Mouse (Mus musculus) brain, adult 2 months (tissue): ENCODE measurements around the gene Psmd10.
A peak's percentile ranks its signal among the peaks of the same experiment; 100 is the strongest.

Experiments
- DNase-seq: peaks from one replicate; pipeline ENCODE4 v3.0.0; 2011; ENCODE audit warnings: low read depth, low spot score

Psmd10 gene

GRCm38 (mm10) chrX:140956272-140956940 is at the start of gene Psmd10, which contains the start of gene Atg4a:
Psmd10 (minus strand) TSS chrX:140956728.
Atg4a (plus strand) TSS chrX:140956907.
- peak; percentile 98 for DNase-seq

- no peak for DNase-seq
Measured at GRCm38 (mm10) chrX:140998885-140999284, 42.4 kb upstream of the Psmd10 start.

DNA sequence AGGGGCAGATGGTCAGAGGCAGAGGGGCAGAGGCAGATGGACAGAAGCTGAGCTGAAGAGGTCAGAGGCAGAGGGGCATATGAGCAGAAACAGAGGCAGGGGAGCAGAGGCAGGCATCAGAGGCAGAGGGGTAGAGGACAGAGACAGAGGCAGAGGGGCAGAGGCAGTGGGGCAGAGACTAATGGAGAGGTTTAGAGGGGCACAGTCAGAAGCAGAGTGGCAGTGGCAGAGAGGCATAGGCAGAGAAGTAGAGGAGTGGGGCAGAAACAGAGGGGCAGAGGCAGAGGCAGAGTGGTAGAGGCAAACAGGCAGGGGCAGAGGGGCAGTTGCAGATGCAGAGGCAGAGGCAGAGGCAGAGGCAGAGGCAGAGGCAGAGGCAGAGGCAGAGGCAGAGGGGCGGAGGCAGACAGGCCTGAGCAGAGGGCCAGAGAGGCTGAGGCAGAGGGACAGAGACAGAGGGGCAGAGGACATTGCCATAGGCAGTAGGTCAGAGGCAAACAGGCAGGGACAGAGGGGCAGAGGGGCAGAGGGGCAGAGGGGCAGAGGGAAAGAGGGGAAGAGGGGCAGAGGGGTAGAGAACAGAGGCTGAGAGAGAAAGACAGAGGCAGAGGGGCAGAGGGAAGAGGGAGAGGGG is 41.5 kb upstream of the Psmd10 start:
- no peak for DNase-seq

- no peak for DNase-seq
Measured at GRCm38 (mm10) chrX:140996909-140997516, 40.5 kb upstream of the Psmd10 start.

DNA sequence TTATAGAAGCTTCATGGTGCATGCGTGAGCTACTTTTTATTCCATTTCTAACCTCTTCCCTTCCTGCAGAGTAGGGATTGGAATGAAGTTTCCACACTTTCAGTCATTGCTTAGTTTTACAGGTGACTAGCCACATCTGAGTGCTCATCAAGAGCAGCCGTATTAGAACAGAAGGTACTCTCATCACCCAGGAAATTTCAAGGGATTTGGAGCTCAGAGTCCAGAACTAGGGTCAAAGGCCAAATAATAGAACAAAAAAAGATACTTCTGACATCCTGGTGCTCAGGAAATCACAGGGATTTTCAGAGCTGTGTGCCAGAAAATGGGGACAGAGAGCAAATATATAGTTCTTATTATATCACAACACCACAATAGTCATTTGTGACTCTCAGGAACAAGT is 28.7 kb upstream of the Psmd10 start:
- peak; percentile 9 for DNase-seq

DNA sequence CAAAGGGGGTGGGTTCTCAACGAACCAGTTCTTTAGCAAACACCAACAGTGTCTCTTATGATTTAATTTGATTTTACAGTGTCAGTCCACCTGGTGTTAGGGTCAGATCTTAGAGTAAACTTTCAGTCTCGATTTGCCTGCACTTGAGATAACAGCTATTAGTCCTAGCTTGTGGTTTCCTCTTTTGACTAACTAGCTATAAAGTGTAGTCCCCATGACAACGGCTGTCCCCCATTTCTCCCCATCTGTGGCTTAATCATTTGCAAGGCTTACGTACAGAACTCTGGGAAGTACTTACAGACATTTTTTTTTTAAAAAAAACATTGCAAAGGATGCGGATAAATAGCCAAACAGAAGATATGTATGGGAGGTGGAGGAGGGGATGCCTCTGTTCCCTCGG is 28.3 kb upstream of the Psmd10 start:
- DNase-seq = peak; percentile 11

GRCm38 (mm10) chrX:140983206-140983960 is 26.9 kb upstream of the Psmd10 start:
- no peak for DNase-seq

DNA sequence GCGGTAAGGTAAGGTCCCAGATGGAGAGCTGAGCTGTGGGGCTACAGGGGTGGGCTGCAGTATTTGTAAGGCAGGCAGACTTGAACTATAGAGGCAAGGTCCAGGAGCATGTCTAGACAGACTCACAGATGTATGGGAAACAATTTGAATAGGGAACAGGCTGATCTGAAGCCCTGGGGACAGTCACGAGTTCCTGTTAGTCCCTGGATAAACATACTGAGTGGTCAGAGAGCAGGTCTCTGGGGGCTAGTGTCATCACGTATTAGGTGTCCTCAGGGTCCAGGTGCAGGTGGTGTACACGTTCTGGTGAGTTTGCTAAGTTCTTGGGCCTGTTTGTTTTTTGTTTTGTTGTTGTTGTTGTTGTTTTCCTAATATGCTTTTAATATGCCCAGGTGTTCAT is 23.6 kb upstream of the Psmd10 start:
- DNase-seq = no peak

DNA sequence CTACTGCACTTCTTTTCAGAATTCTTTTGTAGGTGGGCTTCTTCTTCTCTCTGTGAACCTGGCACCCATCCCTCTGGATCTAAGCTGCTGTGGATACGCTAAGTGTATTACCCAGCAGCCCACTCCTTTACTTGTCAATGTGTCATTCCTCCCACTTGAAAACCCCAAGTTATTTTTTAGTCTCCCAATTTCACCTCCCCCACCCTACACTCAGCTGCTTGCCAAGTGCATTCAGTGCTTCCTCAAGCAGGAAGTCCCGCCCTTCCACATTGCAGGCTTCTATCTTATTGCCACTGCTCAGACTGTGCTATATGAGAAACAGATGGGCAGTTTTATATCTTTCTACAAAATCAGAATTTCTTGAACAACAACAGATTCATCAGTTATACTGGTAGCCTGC is 23.0 kb upstream of the Psmd10 start:
- peak; percentile 65 for DNase-seq

- no peak for DNase-seq
Measured at GRCm38 (mm10) chrX:140978943-140979342, 22.4 kb upstream of the Psmd10 start.

- no peak for DNase-seq
Measured at GRCm38 (mm10) chrX:140956959-140957358, 431 bp upstream of the Psmd10 start.

- no peak for DNase-seq
Measured at GRCm38 (mm10) chrX:140953618-140954017, 2.9 kb downstream of the Psmd10 start.

DNA sequence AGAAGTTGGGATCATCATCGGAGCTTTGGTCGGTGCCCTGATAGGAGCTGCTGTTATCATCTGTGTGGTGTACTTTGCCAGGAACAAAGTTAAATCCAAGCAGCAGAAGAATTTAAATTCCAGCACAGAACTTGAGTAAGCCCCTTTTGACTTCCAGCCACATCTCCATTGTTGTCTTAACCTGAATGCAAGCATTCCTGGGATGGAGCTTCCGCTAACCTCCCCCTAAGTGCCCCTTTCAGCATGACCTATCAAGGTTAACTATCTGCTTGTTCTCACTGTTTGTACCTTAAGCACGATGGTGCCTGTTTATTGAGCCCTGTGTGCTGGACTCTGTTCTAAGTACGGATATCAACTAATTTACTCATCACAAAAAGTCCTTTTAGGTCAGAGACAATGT is 20.3 kb downstream of the Psmd10 start:
- DNase-seq = no peak

GRCm38 (mm10) chrX:140933263-140933662 is 23.3 kb downstream of the Psmd10 start:
- DNase-seq = no peak

- peak; percentile 16 for DNase-seq
Measured at GRCm38 (mm10) chrX:140932066-140932465, 24.5 kb downstream of the Psmd10 start.

DNA sequence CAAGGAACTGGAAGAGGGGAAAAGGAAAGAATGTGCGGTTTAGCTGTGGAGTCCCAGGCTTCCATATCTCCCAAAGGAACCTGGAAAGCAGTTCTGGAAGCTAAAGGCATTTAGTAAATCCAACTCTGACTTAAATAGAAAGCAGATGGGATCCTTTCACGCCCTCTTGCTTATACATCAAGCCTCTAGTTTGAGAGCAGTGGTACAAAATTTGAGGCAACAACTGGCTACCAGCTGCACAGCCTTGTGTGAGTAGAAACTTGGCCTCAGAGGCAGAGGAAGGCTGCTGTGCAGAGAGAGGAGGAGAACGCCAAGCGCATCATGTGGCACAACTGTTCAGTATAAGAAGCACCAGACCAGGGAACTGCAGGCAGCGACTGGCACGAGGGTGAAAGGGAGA is 35.2 kb downstream of the Psmd10 start:
- DNase-seq = peak; percentile 52

GRCm38 (mm10) chrX:140907360-140907759 is 49.2 kb downstream of the Psmd10 start, which contains the start of gene Vsig1:
Vsig1 (plus strand) TSS chrX:140907608.
- DNase-seq = no peak

DNA sequence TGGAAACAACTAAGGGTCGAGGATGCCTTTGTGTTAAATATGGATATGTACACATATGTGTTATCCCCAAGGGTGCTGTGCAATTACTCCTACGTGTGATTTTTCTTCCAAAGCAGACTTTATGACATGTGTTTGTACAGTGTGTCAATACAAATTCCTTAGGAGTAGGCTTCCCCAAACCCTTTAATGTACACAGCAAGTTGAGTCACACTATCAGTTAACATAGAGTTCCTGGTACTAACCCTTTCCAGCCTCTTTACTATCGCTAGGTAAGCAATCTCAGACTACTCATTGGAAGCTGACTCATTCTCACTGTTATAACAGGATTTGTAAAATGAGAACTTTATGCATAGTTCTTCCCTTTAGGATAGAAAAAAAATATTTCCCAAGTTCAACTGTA is 53.0 kb downstream of the Psmd10 start:
- no peak for DNase-seq
